Mouse (Mus musculus): Measurements from ENCODE around the gene Scamp5. TPM values are rescaled to one million over a fixed set of nuclear protein-coding genes. Genes with fewer than 3 reads are reported as not detected.
"Not testable (repeated sequence)": the region's sequence is repeated elsewhere in the genome, so short reads cannot be mapped to it uniquely, and the experiment has no call there.

The Scamp5 gene
- total RNA-seq, 2 experiments from 2014 or later = 6.8 to 8.3 TPM

DNA sequence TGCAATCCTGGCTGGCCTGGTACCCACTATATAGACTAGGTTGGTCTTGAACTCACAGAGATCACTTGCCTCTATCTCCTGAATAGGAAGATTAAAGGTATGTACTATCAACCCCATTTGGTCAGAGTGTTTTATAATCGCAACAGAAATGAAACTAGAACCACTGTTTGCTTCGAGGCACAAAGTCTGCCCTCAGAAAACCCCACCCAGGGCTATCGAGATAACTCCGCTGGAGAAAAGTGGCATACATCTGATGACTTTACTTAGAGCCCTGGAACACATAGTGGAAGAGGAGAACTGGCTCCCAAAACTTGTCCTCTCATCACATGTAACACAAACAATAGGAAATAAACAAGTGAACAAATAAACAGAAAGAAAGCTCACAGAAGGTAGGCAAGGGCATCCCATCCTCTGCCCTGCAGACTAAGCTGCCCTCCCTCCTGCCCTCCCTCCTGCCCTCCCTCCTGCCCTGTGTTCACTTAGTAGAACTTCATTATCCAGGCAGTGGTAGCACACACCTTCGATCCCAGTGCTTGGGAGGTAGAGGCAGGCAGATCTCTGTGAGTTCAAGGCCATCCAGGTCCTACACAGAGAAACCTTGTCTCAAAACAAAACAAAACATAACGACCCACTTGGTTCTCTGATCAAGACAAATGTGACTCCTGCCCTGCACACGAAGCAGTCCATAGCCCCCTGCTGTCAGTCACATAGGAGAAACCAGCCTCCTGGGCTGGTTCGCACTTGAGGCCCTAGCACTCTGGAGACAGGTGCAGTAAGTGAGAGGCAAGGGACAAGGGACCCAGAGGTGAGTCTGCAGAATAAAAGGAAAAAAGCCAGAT, 15.0 kb downstream of the Scamp5 start:
- no peak for DNase-seq

DNA sequence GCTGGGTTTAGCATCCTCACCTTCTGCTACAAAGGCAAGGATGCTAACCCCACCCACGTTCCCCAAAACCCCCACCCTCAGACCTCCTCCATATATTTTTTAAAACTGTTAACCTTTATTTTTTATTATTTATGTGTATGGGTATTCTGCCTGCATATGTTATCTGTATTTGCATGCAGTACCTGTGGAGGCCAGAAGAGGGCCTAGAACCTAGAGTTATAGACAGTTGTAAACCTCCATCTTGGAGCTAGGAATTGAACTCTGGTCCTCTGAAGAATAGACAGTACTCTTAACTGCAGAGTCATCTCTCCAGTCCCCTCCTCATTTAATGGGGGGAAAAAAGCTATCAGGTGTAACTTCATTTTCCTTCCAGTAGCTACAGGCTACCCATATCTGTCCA, 18.1 kb downstream of the Scamp5 start:
- no peak for DNase-seq

DNA sequence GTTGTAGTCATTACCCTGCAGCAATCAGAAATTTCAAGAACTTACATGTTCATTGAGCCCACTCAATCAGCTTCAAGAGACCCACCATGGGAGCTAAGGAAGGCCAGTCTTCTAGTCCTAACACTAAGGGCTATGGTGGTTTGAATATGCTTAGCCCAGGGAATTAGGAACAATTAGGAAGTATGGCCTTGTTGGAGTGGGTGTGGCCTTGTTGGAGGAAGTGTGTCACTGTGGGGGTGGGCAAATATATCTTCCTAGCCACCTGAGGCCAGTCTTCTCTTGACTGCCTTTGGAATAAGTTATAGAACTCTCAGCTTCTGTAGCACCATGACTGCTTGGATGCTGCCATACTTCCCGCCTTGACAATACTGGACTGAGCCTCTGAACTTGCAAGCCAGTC, 27.2 kb downstream of the Scamp5 start:
- DNase-seq = no peak

DNA sequence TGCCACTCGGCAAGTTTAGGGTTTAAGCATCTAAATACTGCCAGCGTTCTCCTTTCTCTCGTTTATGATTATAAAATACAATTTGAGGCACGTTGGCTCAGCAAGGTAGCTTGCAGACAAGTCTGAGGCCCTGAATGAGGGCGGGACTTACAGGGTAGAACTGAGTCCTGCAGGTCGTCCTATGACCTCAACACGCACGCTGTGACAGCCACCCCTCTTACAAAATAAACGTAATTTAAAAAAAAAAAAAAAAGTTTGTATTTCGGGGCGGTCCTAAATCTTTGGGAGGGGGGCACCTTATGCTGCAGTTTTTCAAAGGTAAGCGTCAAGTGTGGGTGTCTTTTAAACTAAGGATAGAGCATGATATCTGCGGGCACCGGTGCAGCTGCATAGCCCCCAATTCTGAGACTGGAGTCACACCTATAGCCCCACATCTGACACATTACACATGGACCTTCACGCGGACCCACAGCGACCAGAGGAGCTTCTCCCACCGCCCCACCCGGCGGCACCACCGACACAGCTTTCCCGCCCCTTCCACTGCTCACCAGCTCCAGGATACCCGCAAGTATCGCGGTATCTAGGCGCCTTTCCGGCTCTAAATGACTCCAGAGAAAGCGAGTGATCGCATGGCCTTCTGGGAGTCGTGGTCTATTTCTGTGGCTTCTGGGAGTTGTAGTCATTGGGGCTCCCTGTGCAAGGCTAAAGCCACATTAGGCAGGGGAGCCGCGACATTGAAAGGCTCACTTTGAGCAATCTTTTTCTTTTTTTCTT, 28.2 kb downstream of the Scamp5 start, which contains the start of gene Ppcdc:
TSS of gene Ppcdc (minus strand) at position 603 of the 774 bp plus-strand sequence.
- DNase-seq = peak; percentile 78

DNA sequence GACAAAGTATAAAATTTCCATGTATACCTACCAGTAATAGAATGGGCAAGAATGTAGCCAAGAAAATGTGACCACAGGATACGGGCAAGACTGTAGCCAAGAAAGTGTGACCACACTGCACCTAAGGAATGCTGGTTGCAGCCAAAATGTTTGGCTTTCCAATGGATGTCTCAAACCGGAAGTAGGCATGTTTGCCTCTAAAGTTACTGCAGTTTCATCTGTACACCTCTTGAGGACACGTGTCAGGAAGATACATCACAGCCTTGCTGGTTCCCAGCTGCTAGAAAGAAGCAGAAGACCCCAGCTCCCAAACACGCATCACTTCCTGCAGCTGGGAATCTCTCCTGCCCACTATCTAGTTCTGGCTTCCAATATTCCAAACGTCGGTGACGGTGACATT, 28.8 kb downstream of the Scamp5 start:
- DNase-seq = no peak

DNA sequence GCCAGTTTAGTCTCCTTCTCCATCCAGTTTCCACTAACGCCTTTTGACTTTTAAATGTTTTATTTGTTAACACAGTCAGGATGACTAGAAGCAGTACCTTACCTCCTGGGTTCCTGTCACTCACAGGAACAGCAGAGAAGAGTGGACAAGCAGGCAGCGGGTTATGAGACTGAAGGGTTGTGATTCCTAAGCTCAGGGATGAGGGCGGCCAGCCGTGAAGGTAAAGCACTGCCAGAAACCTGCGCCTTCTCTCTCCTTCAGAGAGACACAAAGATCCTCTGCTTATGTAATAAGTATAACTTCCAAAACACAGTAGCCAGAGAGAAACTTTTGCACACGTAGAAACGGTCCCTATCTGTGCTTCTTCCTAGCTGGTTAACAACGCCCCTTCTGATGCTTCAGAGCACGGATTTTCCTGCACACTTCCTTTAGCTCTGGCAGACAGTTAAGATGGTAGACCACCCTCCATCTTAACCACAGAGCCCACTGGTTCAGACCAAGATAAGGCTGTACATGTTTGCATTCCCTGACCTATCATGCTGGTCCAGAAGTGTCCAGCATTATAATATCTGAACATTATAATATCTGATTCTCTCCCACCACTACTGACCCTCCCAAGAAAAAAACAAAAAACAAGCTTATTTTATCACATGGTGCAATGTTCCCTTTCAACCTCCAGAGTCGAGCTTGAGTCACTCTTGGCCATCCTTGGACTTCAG, 29.8 kb downstream of the Scamp5 start:
- DNase-seq = no peak

DNA sequence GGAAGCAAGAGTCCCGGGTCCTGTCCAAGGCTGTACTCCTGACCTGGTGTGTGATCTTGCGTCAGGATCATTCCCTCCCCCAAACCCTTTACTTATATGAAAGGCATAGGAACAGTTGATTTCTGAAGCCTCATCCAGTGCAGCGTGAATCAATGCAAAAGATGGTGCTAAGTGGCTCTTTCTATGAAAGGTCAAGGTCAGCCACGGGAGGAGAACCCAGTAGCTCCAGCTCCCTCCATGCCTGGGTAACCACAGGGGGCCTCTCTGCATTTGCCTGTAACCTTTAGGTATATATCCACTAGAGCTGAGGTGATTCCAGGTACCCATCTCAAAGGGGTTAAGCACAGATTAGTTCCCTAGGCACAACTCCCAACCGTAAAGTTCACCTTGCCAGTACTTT, 31.7 kb downstream of the Scamp5 start:
- DNase-seq = no peak

DNA sequence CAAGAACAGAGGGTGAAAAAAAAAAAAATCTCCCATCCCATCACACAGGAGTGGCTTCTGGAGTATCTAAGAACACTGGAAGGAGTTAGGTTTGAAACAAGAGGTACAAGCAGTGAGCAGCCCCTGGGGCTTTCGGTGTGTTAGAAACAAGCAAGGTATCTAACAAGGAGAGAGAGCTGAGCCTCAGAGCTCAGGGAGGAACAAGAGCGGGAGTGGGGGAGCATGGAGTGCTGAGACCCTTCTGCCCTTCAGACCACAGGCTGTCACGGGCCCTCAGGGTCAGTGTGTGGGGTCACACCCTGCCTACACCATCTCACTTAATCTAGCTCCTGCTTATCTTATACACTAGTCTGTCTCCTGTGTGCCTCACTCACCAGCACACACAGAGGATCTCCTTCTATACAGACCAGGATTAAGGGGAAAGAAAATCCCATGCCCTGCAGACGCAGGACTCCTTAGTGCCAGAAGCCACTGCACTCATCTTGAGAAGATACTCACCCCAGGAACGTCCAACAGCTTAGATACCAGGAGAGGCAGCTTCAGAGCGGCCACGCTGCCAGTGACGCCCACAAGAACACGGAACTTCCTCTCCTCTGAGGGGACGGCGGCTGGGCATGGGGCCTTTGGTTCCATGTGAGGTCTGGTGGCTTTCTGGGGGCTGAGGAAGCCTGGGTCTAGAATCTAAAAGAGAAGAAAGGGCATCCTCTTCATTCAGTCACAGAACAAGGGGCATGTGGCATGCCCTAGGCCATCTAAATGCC, 33.3 kb downstream of the Scamp5 start:
- no peak for DNase-seq

DNA sequence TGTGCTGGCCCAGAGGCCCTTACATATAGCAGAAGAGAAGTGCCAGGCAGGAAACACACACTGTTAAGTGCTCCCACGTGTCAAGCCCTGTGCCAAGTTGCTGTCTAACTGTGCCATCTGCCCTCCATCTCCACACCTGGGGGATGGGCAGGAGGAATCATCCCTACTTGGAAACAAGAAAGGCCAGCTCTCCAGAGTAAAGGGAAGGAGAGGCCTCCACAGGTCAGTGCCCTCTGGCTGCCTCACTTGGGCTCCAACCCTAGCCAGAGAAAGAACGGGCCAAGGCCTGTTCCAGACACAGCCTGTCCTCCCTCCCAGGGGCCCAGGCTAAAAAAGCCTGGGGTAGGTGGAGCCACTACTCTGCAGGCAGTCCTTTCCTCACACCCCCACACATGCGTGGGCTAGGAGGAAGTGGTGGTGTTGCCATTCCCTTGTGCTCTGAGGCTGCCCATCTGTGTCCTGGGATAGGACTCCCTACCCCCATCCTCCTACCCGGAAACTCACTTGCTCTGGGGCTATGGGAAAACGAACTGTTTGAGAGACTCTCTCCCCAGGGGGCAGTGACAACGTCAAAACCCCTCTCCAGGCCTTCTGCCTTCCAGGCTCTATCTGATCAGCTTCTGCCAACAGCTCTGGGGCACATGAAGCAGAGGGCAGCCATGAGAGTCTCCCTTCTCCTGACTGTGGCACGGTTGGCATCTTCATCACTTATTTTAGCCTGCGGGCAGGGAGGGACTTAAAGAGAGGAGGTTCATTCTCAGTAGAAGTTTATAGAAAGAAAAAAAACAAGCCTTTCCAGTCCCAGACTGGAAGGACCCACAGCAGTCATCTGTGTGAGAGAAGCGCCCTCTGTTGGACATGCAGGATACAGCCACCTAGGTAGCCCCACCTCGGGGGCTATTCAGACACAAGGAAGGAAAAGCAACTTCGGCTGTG, 34.5 kb downstream of the Scamp5 start:
- DNase-seq = peak; percentile 80

DNA sequence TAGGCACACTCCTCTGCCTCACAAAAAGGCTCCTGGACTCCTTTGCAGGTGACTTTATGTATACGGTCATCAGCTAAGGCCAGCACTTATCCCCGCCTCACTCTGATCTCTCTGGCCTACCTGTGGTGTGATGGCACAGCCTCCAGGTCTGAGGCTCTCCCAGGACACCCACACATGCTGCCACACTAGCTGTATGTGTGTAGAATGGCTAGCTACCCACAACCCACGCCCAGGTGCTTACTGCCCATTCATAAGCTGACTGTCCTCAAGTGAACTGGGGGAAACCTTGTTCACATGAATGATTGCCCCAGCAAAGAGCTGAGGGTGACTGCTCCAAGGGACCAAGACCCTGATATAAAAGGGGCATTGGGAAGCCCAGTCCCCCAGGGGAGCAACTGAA, 35.4 kb downstream of the Scamp5 start:
- DNase-seq = no peak

DNA sequence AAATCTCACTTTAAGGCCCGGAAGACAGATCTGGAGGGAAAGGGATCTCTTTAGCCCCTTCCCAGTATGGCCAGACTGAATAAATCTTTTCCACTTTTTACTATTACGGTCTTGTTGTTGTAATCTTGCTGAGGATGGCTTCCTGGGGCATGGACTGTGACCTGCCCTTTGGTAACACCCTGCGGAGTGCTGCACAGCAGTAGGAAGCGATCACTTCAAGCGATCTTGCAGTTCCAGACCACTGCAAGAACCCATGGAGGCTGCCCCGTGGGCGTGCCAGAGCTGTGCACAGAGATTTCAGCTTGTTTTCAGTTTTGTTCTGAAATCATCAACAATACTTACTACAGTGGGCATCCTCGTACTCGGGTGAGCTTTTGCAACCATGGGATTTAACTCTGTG, 36.7 kb downstream of the Scamp5 start:
- DNase-seq = no peak

DNA sequence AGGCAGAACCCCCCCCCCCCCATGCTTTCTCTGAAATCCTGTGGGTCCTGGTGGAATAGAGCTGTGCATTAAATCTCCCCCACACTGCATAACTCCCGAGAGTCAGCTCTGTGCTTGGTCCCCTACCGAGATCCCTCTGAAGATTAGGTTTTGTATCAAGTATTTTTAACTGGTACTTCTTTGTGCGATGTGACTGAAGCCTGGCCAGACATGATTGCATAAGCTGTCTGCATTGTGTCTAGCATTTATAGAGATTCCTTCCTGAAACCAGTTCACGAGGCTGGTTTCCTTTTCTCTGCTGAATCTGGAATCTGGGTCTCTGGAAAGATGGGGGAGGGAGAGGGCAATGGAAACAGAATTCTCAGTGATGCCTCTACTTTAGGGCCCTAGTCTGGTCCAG, 39.5 kb downstream of the Scamp5 start:
- no peak for DNase-seq

DNA sequence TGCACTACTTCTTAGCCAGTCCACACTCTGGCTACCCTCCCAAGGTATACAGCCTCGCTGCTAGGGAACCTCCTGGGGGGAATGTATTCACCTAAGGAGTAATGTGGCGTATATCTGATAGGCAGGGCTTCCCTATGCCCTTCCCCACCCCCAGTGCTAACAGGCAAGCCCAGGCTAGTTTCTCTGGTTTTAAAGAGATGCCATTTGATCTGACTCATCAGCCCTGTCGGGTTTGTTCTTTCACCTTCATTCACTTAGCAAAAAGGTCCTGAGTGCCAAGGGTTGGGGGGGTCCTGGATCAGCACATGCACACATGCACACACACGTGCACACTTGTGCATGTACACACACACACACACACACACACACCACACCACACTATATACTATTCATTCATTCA, 39.9 kb downstream of the Scamp5 start:
- DNase-seq = no peak

DNA sequence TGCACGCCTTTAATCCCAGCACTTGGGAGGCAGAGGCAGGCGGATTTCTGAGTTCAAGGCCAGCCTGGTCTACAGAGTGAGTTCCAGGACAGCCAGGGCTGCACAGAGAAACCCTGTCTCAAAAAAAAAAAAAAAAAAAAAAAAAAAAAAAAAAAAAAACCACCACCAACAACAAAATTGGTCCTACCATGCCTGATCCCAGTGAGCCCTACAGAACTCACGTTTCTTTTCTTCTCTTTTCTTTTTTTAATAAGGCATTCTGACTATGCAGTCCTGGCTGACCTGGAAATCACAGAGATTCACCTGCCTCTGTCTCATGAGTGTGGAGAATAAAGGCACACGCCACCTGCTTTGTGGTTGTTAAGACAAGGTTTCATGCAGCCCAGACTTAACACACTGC, 40.7 kb downstream of the Scamp5 start:
- DNase-seq = not testable (repeated sequence)

DNA sequence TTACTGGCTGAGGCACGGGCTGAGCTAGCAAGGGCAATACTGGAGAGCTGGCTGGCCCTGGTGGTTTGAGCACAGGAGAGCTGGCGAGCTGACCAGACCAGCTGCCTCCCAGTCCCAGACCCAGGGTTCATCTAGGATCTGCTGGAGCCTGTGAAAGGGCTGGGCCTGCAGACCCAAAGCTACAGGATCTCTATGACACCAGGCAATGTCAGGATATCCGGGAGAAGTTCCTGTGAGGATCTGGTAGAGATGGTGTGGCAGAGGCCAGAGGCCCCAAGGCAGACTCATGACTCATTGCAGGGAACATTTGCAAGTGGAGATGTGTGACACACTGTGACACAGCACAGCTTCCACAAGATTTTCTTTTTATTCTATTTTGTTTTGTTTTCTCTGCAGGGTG, 42.7 kb downstream of the Scamp5 start:
- no peak for DNase-seq

DNA sequence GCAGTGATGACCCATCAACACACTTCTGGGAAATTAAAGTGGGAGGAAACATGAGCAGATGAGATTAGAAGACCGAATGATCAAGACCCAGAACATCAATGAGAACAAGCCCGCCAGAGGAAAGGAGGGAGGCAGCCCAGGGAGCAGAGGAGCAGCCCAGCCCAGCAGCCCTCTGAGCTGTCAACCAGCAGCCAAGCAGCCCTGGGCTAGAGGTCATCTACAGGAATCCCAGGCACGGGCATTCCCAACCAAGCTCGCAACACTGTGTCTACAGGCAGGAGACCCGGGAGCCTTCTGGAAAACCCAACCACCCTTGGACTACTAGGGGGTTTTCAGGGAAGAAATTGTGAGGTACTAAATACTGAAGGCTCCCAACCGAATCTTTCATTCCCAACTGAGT, 43.8 kb downstream of the Scamp5 start:
- no peak for DNase-seq

DNA sequence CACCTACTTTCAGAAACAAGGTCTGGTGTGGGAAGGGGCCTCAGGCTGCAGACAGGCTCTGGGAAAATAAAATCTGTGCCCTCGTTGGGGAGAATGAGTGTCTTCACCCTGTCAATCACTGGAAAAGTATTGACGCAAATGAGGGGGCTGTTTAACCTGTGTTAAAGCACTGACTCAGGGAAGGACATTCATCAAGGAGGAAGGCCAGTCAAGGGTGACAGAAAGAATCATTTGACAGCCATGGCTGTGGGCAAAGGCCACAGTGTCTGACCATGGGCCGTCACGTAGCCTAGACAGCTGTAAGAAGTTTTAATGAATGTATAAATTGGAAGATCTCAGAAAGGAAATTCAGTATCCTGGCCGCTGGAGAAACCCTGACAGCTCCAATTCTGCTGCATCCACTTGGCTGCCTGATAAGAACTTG, 46.2 kb downstream of the Scamp5 start:
- no peak for DNase-seq

DNA sequence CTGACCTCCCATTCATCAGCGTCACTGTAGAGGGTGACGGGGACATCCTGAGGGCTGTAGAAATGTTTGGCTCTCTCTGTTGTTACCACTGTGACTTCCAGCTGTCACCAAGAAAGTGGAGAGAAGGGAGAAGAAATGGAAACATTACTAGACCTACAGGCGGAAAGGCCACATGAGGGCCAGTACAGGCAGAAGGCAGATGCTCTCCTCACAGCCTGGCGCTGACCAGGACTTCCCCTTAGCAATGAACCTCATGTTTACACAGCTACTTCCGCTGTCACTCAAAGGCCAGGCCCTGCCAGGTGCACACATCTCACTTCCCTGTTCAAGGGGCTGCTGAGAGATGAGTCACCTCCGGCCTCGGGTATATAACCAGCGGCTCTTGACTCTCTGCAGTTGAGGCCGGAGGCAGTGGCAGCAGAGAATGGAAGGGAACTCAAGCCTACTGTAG, 46.7 kb downstream of the Scamp5 start:
- DNase-seq = peak; percentile 38

DNA sequence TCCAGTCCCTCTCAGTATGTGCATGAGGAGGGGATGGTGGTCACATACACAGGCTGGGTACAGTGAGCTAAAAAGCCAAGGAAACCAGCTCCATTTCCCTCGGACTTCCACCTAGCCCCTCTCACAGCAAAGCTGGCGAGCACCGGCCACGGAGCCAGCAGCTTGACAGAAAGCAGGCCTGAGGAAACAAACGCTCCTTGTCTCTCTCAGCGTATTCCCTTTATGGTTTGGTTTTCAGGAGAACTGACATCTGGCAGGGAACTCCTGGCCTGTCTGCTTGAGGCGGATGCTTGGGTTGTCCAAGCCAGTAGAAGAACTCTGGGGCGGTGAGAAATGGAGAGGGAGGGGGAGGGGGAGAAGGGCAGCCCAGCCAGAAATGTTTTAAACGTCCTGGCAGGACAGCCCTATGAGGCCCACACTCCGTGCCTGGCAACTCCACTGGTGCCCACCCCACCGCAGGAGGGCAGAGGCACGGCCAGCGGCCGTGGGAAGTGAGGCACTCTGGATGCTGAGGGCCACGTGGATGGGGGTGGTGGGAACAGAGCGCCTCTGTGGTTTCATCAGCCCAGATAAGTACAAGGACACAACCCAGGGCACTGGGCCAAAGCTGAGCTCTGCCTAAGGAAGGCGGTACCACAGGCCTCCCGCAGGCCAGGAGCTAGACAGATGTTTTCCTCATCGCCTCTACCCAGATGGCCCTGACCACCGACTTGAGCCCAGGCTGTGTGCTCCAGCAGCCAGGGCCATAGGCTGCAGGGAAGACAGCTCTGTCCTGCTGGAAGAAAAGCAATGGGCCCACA, 47.3 kb downstream of the Scamp5 start:
- DNase-seq = peak; percentile 95

Data from gastrocnemius, postnatal 10 days (tissue).